Mouse (Mus musculus): ENCODE data around the gene Bglap3. TPM values are rescaled to one million over a fixed set of nuclear protein-coding genes. Genes with fewer than 3 reads are reported as not detected.

Bglap3 gene
- polyA plus RNA-seq, 1 experiment from 2014 or later, result not detected

- H3K36me3 ChIP-seq, result peaks cover 100% of the 10 kb centered on the region
- no peak for ATAC-seq (ENCODE audit: extremely low read depth, insufficient number of reproducible peaks, low FRiP score, low TSS enrichment)
- H3K9ac ChIP-seq, result no peak overlapping the region
- H3K4me3 ChIP-seq, result no peak overlapping the region
- peaks cover 10% of the 10 kb centered on the region for H3K4me1 ChIP-seq
- H3K27ac ChIP-seq (replicated peaks), result no peak overlapping the region
- WGBS, result 87% methylated on average over 8 of the region's 8 CpGs
- no peaks in the 10 kb centered on the region for H3K27me3 ChIP-seq (replicated peaks)
- no peak overlapping the region for H3K4me2 ChIP-seq
- no peaks in the 10 kb centered on the region for H3K9me3 ChIP-seq
These were observed 18.0 kb downstream of the Bglap3 start for GRCm38 (mm10) chr3:88354396-88355165.

GRCm38 (mm10) chr3:88352907-88353306, 19.6 kb downstream of the Bglap3 start:
- H3K27ac ChIP-seq (replicated peaks), result no peak overlapping the region
- peaks cover 100% of the 10 kb centered on the region for H3K36me3 ChIP-seq
- WGBS, result 84% methylated on average over 9 of the region's 9 CpGs
- no peaks in the 10 kb centered on the region for H3K4me1 ChIP-seq
- ATAC-seq (ENCODE audit: extremely low read depth, insufficient number of reproducible peaks, low FRiP score, low TSS enrichment), result no peak
- no peak overlapping the region for H3K4me2 ChIP-seq
- no peak overlapping the region for H3K4me3 ChIP-seq
- H3K9ac ChIP-seq, result no peak overlapping the region
- no peaks in the 10 kb centered on the region for H3K27me3 ChIP-seq (replicated peaks)
- no peaks in the 10 kb centered on the region for H3K9me3 ChIP-seq

GRCm38 (mm10) chr3:88350732-88351131, 21.8 kb downstream of the Bglap3 start:
- H3K36me3 ChIP-seq, result peaks cover 100% of the 10 kb centered on the region
- no peaks in the 10 kb centered on the region for H3K27me3 ChIP-seq (replicated peaks)
- H3K27ac ChIP-seq (replicated peaks), result no peak overlapping the region
- H3K4me2 ChIP-seq, result no peak overlapping the region
- ATAC-seq (ENCODE audit: extremely low read depth, insufficient number of reproducible peaks, low FRiP score, low TSS enrichment), result no peak
- no peaks in the 10 kb centered on the region for H3K9me3 ChIP-seq
- H3K4me3 ChIP-seq, result no peak overlapping the region
- WGBS, result 73% methylated on average over 13 of the region's 13 CpGs
- no peak overlapping the region for H3K9ac ChIP-seq
- no peaks in the 10 kb centered on the region for H3K4me1 ChIP-seq

GRCm38 (mm10) chr3:88339006-88339405, 33.5 kb downstream of the Bglap3 start:
- Histone ChIP-seq H3K27ac (replicated peaks) (0 out of 2 replicates have a peak overlapping the region, but pooled peaks have one; percentile 31), H3K9ac (peak overlapping the region; percentile 11; the same call in 1 of the 2 replicates), H3K4me3 (0 out of 2 replicates have a peak overlapping the region, but pooled peaks have one; percentile 10), H3K4me1 (peaks cover 40% of the 10 kb centered on the region), H3K36me3 (peaks cover 33% of the 10 kb centered on the region), H3K9me3 (no peaks in the 10 kb centered on the region), H3K4me2 (peak overlapping the region; percentile 75), H3K27me3 (replicated peaks) (no peaks in the 10 kb centered on the region)
- no peak for ATAC-seq (ENCODE audit: extremely low read depth, insufficient number of reproducible peaks, low FRiP score, low TSS enrichment)
- WGBS, result 62% methylated on average over 3 of the region's 3 CpGs

- peak overlapping the region; percentile 7; the same call in 1 of the 2 replicates for H3K4me3 ChIP-seq
- H3K4me1 ChIP-seq, result peaks cover 46% of the 10 kb centered on the region
- H3K36me3 ChIP-seq, result peaks cover 26% of the 10 kb centered on the region
- no peak overlapping the region for H3K9ac ChIP-seq
- H3K9me3 ChIP-seq, result no peaks in the 10 kb centered on the region
- H3K27me3 ChIP-seq (replicated peaks), result no peaks in the 10 kb centered on the region
- no peak overlapping the region for H3K27ac ChIP-seq (replicated peaks)
- 82% methylated on average over 7 of the region's 7 CpGs for WGBS
- H3K4me2 ChIP-seq, result peak overlapping the region; percentile 75; the same call in 1 of the 2 replicates
- no peak for ATAC-seq (ENCODE audit: extremely low read depth, insufficient number of reproducible peaks, low FRiP score, low TSS enrichment)
These were observed 34.2 kb downstream of the Bglap3 start for GRCm38 (mm10) chr3:88338316-88338715.

GRCm38 (mm10) chr3:88337367-88338020, 35.0 kb downstream of the Bglap3 start:
- peak; percentile 35 for ATAC-seq (ENCODE audit: extremely low read depth, insufficient number of reproducible peaks, low FRiP score, low TSS enrichment)
- peak overlapping the region; percentile 73 for H3K9ac ChIP-seq

GRCm38 (mm10) chr3:88336058-88337013, 36.2 kb downstream of the Bglap3 start, which contains the start of the genes Tmem79 and Smg5:
Gene Tmem79 (minus strand): TSS chr3:88336148.
Gene Smg5 (plus strand): TSS chr3:88336260.
- ATAC-seq (ENCODE audit: extremely low read depth, insufficient number of reproducible peaks, low FRiP score, low TSS enrichment), result peak; percentile 80
- Histone ChIP-seq H3K4me3 (peak within 1 kb of the TSS; percentile 73), H3K9me3 (no peaks in the 10 kb centered on the region), H3K27me3 (replicated peaks) (no peaks in the 10 kb centered on the region; the same call in 1 of the 2 replicates), H3K27ac (replicated peaks) (peak within 1 kb of the TSS; percentile 96), H3K4me1 (peaks cover 46% of the 10 kb centered on the region), H3K4me2 (peak within 1 kb of the TSS; percentile 75), H3K36me3 (peaks cover 7% of the 10 kb centered on the region), H3K9ac (peak within 1 kb of the TSS; percentile 92)
- 2% methylated on average over 51 of the region's 66 CpGs for WGBS

More at GRCm38 (mm10) chr3:88337367-88338020, 35.0 kb downstream of the Bglap3 start:
- Histone ChIP-seq H3K27me3 (replicated peaks) (no peaks in the 10 kb centered on the region; the same call in 1 of the 2 replicates), H3K36me3 (peaks cover 17% of the 10 kb centered on the region), H3K9me3 (no peaks in the 10 kb centered on the region), H3K4me2 (peak overlapping the region; percentile 75), H3K27ac (replicated peaks) (peak overlapping the region; percentile 96), H3K4me1 (peaks cover 46% of the 10 kb centered on the region), H3K4me3 (peak overlapping the region; percentile 73)
- WGBS, result 46% methylated on average over 11 of the region's 11 CpGs

- H3K4me2 ChIP-seq, result peak overlapping the region; percentile 75
- H3K4me3 ChIP-seq, result peak overlapping the region; percentile 73
- ATAC-seq (ENCODE audit: extremely low read depth, insufficient number of reproducible peaks, low FRiP score, low TSS enrichment), result peak; percentile 25; the same call in 1 of the 2 replicates
- H3K9me3 ChIP-seq, result no peaks in the 10 kb centered on the region
- H3K4me1 ChIP-seq, result peaks cover 44% of the 10 kb centered on the region
- H3K9ac ChIP-seq, result peak overlapping the region; percentile 92
- under 1% methylated on average over 27 of the region's 27 CpGs for WGBS
- H3K27me3 ChIP-seq (replicated peaks), result no peaks in the 10 kb centered on the region; the same call in 1 of the 2 replicates
- H3K27ac ChIP-seq (replicated peaks), result peak overlapping the region; percentile 96
- H3K36me3 ChIP-seq, result peaks cover 7% of the 10 kb centered on the region
These were observed 37.0 kb downstream of the Bglap3 start for GRCm38 (mm10) chr3:88335436-88336053.

- Histone ChIP-seq H3K9me3 (no peaks in the 10 kb centered on the region), H3K27me3 (replicated peaks) (no peaks in the 10 kb centered on the region; the same call in 1 of the 2 replicates), H3K4me3 (peak overlapping the region; percentile 73), H3K4me1 (peaks cover 44% of the 10 kb centered on the region), H3K4me2 (peak overlapping the region; percentile 75), H3K9ac (peak overlapping the region; percentile 92), H3K27ac (replicated peaks) (peak overlapping the region; percentile 96), H3K36me3 (peaks cover 8% of the 10 kb centered on the region)
- 39% methylated on average over 3 of the region's 3 CpGs for WGBS
- no peak for ATAC-seq (ENCODE audit: extremely low read depth, insufficient number of reproducible peaks, low FRiP score, low TSS enrichment)
These were observed 37.6 kb downstream of the Bglap3 start for GRCm38 (mm10) chr3:88334902-88335435.

GRCm38 (mm10) chr3:88334029-88334658, 38.4 kb downstream of the Bglap3 start:
- Histone ChIP-seq H3K27ac (replicated peaks) (no peak overlapping the region), H3K4me1 (peaks cover 41% of the 10 kb centered on the region), H3K9me3 (no peaks in the 10 kb centered on the region), H3K27me3 (replicated peaks) (no peaks in the 10 kb centered on the region; the same call in 1 of the 2 replicates), H3K9ac (peak overlapping the region; percentile 58), H3K36me3 (peaks cover 16% of the 10 kb centered on the region), H3K4me2 (peak overlapping the region; percentile 75), H3K4me3 (no peak overlapping the region)
- WGBS, result 42% methylated on average over 12 of the region's 12 CpGs
- no peak for ATAC-seq (ENCODE audit: extremely low read depth, insufficient number of reproducible peaks, low FRiP score, low TSS enrichment)

Measured in heart, embryonic 13.5 days (tissue).